Mouse (Mus musculus) forebrain, embryonic 15.5 days (tissue): ENCODE measurements around the gene H2afy. TPM values are rescaled to one million over a fixed set of nuclear protein-coding genes. Genes with fewer than 3 reads are reported as not detected.
A peak's percentile ranks its signal among the peaks of the same experiment; 100 is the strongest.

Experiments
- ATAC-seq: fragments of 200-750 bp; cut with Nextera tagmentation; replicated peaks from 2 replicates; pipeline ENCODE4 v1.8.0; 2017; ENCODE audit warnings: mild to moderate bottlenecking, moderate TSS enrichment, moderate library complexity
- H3K27ac ChIP-seq: fragments of 300-500 bp; sonication (generic); replicated peaks from 2 replicates; pipeline ENCODE4 v1.5.1; 2015; ENCODE audit warnings: mild to moderate bottlenecking, inconsistent platforms
- H3K27me3 ChIP-seq: fragments of 300-500 bp; sonication (generic); 2 replicates; pipeline ENCODE4 v1.6.1; 2015; ENCODE audit warnings: inconsistent platforms
- H3K36me3 ChIP-seq: fragments of 300-500 bp; sonication (generic); 2 replicates; pipeline ENCODE4 v1.6.1; 2015; ENCODE audit warnings: mild to moderate bottlenecking, inconsistent platforms
- H3K4me1 ChIP-seq: fragments of 300-500 bp; sonication (generic); 2 replicates; pipeline ENCODE4 v1.6.1; 2015; ENCODE audit warnings: inconsistent platforms
- H3K4me2 ChIP-seq: fragments of 300-500 bp; sonication (generic); replicated peaks from 2 replicates; pipeline ENCODE4 v1.6.1; 2015; ENCODE audit warnings: mild to moderate bottlenecking, inconsistent platforms
- H3K4me3 ChIP-seq: fragments of 300-500 bp; sonication (generic); 2 replicates; pipeline ENCODE4 v1.5.1; 2015; ENCODE audit warnings: mild to moderate bottlenecking, inconsistent platforms
- H3K9ac ChIP-seq: fragments of 300-500 bp; sonication (generic); replicated peaks from 2 replicates; pipeline ENCODE4 v1.6.1; 2015; ENCODE audit warnings: mild to moderate bottlenecking, inconsistent platforms
- H3K9me3 ChIP-seq: fragments of 300-500 bp; sonication (generic); 2 replicates; pipeline ENCODE4 v1.6.1; 2016; ENCODE audit warnings: inconsistent platforms
- WGBS: fragments of 180-500 bp; shearing (Covaris S2); methylation state at CpG from one replicate; pipeline ENCODE4 v1.1.7; 2015; ENCODE audit warnings: mixed read lengths; 5-methylcytosine and 5-hydroxymethylcytosine counted together
- polyA plus RNA-seq: library from polyadenylated mRNA; unstranded; fragments of >200 nt; fragmentation: Nextera tagmentation; extraction: Ambion mirVana; gene quantifications from 2 replicates; pipeline ENCODE4 v1.2.1, GENCODE M21; 2015

H2afy gene
- polyA plus RNA-seq, 1 experiment from 2014 or later, result 424 TPM

GRCm38 (mm10) chr13:56104971-56105391 is 31.2 kb downstream of the H2afy start:
- Histone ChIP-seq H3K36me3 (peaks cover 24% of the 10 kb centered on the region; the same call in 1 of the 2 replicates), H3K4me3 (no peak overlapping the region), H3K27ac (no peak overlapping the region), H3K27me3 (no peaks in the 10 kb centered on the region), H3K4me1 (peaks cover 29% of the 10 kb centered on the region), H3K4me2 (no peak overlapping the region), H3K9me3 (no peaks in the 10 kb centered on the region), H3K9ac (no peak overlapping the region)
- ATAC-seq, result no peak
- WGBS, result 90% methylated on average over 6 of the region's 6 CpGs

GRCm38 (mm10) chr13:56103796-56104746 is 32.1 kb downstream of the H2afy start:
- 0 out of 2 replicates have a peak, but pooled peaks have one; percentile 48 for ATAC-seq
- Histone ChIP-seq H3K9ac (no peak overlapping the region), H3K4me3 (no peak overlapping the region), H3K27ac (peak overlapping the region; percentile 31; the same call in 1 of the 2 replicates), H3K27me3 (no peaks in the 10 kb centered on the region), H3K4me1 (peaks cover 20% of the 10 kb centered on the region), H3K36me3 (peaks cover 29% of the 10 kb centered on the region; the same call in 1 of the 2 replicates), H3K4me2 (no peak overlapping the region), H3K9me3 (no peaks in the 10 kb centered on the region)
- WGBS, result 84% methylated on average over 26 of the region's 26 CpGs

GRCm38 (mm10) chr13:56102160-56102559 is 34.0 kb downstream of the H2afy start:
- H3K27me3 ChIP-seq, result no peaks in the 10 kb centered on the region
- peaks cover 29% of the 10 kb centered on the region; the same call in 1 of the 2 replicates for H3K36me3 ChIP-seq
- H3K9me3 ChIP-seq, result no peaks in the 10 kb centered on the region
- no peak overlapping the region for H3K4me2 ChIP-seq
- no peak overlapping the region for H3K4me3 ChIP-seq
- H3K9ac ChIP-seq, result no peak overlapping the region
- WGBS, result 74% methylated on average over 9 of the region's 9 CpGs
- peaks cover 21% of the 10 kb centered on the region for H3K4me1 ChIP-seq
- H3K27ac ChIP-seq, result no peak overlapping the region
- no peak for ATAC-seq

- Histone ChIP-seq H3K9ac (no peak overlapping the region), H3K27ac (no peak overlapping the region), H3K36me3 (0 out of 2 replicates have a peak, but pooled peaks cover 6% of the 10 kb centered on the region), H3K27me3 (no peaks in the 10 kb centered on the region), H3K9me3 (no peaks in the 10 kb centered on the region), H3K4me2 (no peak overlapping the region), H3K4me3 (no peak overlapping the region), H3K4me1 (peaks cover 50% of the 10 kb centered on the region)
- no peak for ATAC-seq
- WGBS, result 78% methylated on average over 18 of the region's 18 CpGs
Measured at GRCm38 (mm10) chr13:56095601-56096195, 40.5 kb downstream of the H2afy start.

- Histone ChIP-seq H3K27ac (no peak overlapping the region), H3K36me3 (peaks cover 10% of the 10 kb centered on the region)
- 69% methylated on average over 8 of the region's 8 CpGs for WGBS
Measured at GRCm38 (mm10) chr13:56094544-56094943, 41.6 kb downstream of the H2afy start.

GRCm38 (mm10) chr13:56093680-56094079 is 42.5 kb downstream of the H2afy start:
- H3K4me3 ChIP-seq, result no peak overlapping the region
- no peaks in the 10 kb centered on the region for H3K9me3 ChIP-seq
- 44% methylated on average over 3 of the region's 3 CpGs for WGBS
- no peak overlapping the region for H3K9ac ChIP-seq
- H3K27me3 ChIP-seq, result no peaks in the 10 kb centered on the region
- H3K36me3 ChIP-seq, result peaks cover 10% of the 10 kb centered on the region
- peaks cover 54% of the 10 kb centered on the region for H3K4me1 ChIP-seq
- no peak overlapping the region for H3K4me2 ChIP-seq
- H3K27ac ChIP-seq, result peak overlapping the region; percentile 63
- ATAC-seq, result peak; percentile 83

More at GRCm38 (mm10) chr13:56094544-56094943, 41.6 kb downstream of the H2afy start:
- Histone ChIP-seq H3K4me1 (peaks cover 50% of the 10 kb centered on the region), H3K4me3 (no peak overlapping the region), H3K4me2 (no peak overlapping the region), H3K9ac (no peak overlapping the region), H3K9me3 (no peaks in the 10 kb centered on the region), H3K27me3 (no peaks in the 10 kb centered on the region)
- no peak for ATAC-seq

- Histone ChIP-seq H3K9ac (no peak overlapping the region), H3K4me1 (peaks cover 56% of the 10 kb centered on the region), H3K27ac (peak overlapping the region; percentile 63; the same call in 1 of the 2 replicates), H3K4me2 (no peak overlapping the region), H3K4me3 (no peak overlapping the region), H3K36me3 (peaks cover 17% of the 10 kb centered on the region), H3K27me3 (no peaks in the 10 kb centered on the region), H3K9me3 (no peaks in the 10 kb centered on the region)
- 55% methylated on average over 5 of the region's 5 CpGs for WGBS
- no peak for ATAC-seq
Measured at GRCm38 (mm10) chr13:56092606-56093005, 43.6 kb downstream of the H2afy start.

- 91% methylated on average over 2 of the region's 2 CpGs for WGBS
- Histone ChIP-seq H3K9ac (no peak overlapping the region), H3K9me3 (no peaks in the 10 kb centered on the region), H3K27me3 (no peaks in the 10 kb centered on the region), H3K27ac (no peak overlapping the region), H3K4me3 (no peak overlapping the region), H3K4me2 (no peak overlapping the region), H3K36me3 (peaks cover 28% of the 10 kb centered on the region), H3K4me1 (peaks cover 40% of the 10 kb centered on the region)
- no peak for ATAC-seq
Measured at GRCm38 (mm10) chr13:56090597-56090996, 45.6 kb downstream of the H2afy start.

GRCm38 (mm10) chr13:56088602-56089001 is 47.6 kb downstream of the H2afy start:
- WGBS, result 69% methylated on average over 13 of the region's 13 CpGs
- peaks cover 31% of the 10 kb centered on the region for H3K36me3 ChIP-seq
- H3K9ac ChIP-seq, result no peak overlapping the region
- H3K9me3 ChIP-seq, result no peaks in the 10 kb centered on the region
- ATAC-seq, result no peak
- H3K27ac ChIP-seq, result no peak overlapping the region
- H3K4me2 ChIP-seq, result no peak overlapping the region
- no peaks in the 10 kb centered on the region for H3K27me3 ChIP-seq
- H3K4me3 ChIP-seq, result no peak overlapping the region
- peaks cover 26% of the 10 kb centered on the region for H3K4me1 ChIP-seq

- Histone ChIP-seq H3K36me3 (peaks cover 34% of the 10 kb centered on the region), H3K4me2 (no peak overlapping the region), H3K4me1 (peaks cover 19% of the 10 kb centered on the region), H3K27ac (no peak overlapping the region), H3K27me3 (no peaks in the 10 kb centered on the region), H3K9ac (no peak overlapping the region), H3K9me3 (no peaks in the 10 kb centered on the region), H3K4me3 (no peak overlapping the region)
- ATAC-seq, result no peak
- 93% methylated on average over 19 of the region's 19 CpGs for WGBS
Measured at GRCm38 (mm10) chr13:56087936-56088335, 48.2 kb downstream of the H2afy start.

GRCm38 (mm10) chr13:56084146-56084905 is 51.8 kb downstream of the H2afy start:
- WGBS, result 90% methylated on average over 20 of the region's 20 CpGs
- Histone ChIP-seq H3K4me3 (no peak overlapping the region), H3K36me3 (peaks cover 41% of the 10 kb centered on the region; the same call in 1 of the 2 replicates)

More at GRCm38 (mm10) chr13:56084146-56084905, 51.8 kb downstream of the H2afy start:
- H3K9me3 ChIP-seq, result no peaks in the 10 kb centered on the region
- peaks cover 15% of the 10 kb centered on the region for H3K4me1 ChIP-seq
- ATAC-seq, result no peak
- H3K27ac ChIP-seq, result no peak overlapping the region
- no peak overlapping the region for H3K4me2 ChIP-seq
- no peak overlapping the region for H3K9ac ChIP-seq
- no peaks in the 10 kb centered on the region for H3K27me3 ChIP-seq
